Mouse (Mus musculus) heart, embryonic 15.5 days (tissue): ENCODE results near the gene Tubb4b. TPM values are rescaled to one million over a fixed set of nuclear protein-coding genes. Genes with fewer than 3 reads are reported as not detected.

ENCODE experiments used
- ATAC-seq: fragments of 200-750 bp; cut with Nextera tagmentation; replicated peaks from 2 replicates; pipeline ENCODE4 v1.8.0; 2017; ENCODE audit warnings: low read depth, moderate TSS enrichment; ENCODE audit not compliant: insufficient number of reproducible peaks, insufficient read depth, low FRiP score
- H3K27ac ChIP-seq: fragments of 300-500 bp; sonication (generic); 2 replicates; pipeline ENCODE4 v1.5.1; 2015; ENCODE audit warnings: mild to moderate bottlenecking, inconsistent platforms
- H3K27me3 ChIP-seq: fragments of 300-500 bp; sonication (generic); 2 replicates; pipeline ENCODE4 v1.6.1; 2015; ENCODE audit warnings: inconsistent platforms
- H3K36me3 ChIP-seq: fragments of 300-500 bp; sonication (generic); 2 replicates; pipeline ENCODE4 v1.6.1; 2015; ENCODE audit warnings: mild to moderate bottlenecking, inconsistent platforms
- H3K4me1 ChIP-seq: fragments of 300-500 bp; sonication (generic); replicated peaks from 2 replicates; pipeline ENCODE4 v1.6.1; 2015; ENCODE audit warnings: inconsistent platforms
- H3K4me2 ChIP-seq: fragments of 300-500 bp; sonication (generic); 2 replicates; pipeline ENCODE4 v1.6.1; 2015; ENCODE audit warnings: inconsistent platforms, mild to moderate bottlenecking, moderate library complexity
- H3K4me3 ChIP-seq: fragments of 300-500 bp; sonication (generic); 2 replicates; pipeline ENCODE4 v1.5.1; 2015; ENCODE audit warnings: mild to moderate bottlenecking, inconsistent platforms
- H3K9ac ChIP-seq: fragments of 300-500 bp; sonication (generic); 2 replicates; pipeline ENCODE4 v1.6.1; 2015; ENCODE audit warnings: mild to moderate bottlenecking, inconsistent platforms
- H3K9me3 ChIP-seq: fragments of 300-500 bp; sonication (generic); replicated peaks from 2 replicates; pipeline ENCODE4 v1.6.1; 2016; ENCODE audit warnings: inconsistent platforms
- WGBS: fragments of 180-500 bp; shearing (Covaris S2); methylation state at CpG from one replicate; pipeline ENCODE4 v1.1.7; 2015; ENCODE audit warnings: mixed read lengths; 5-methylcytosine and 5-hydroxymethylcytosine counted together
- polyA plus RNA-seq: library from polyadenylated mRNA; unstranded; fragments of >200 nt; fragmentation: Nextera tagmentation; extraction: Ambion mirVana; gene quantifications from 2 replicates; pipeline ENCODE4 v1.2.1, GENCODE M21; 2015

The Tubb4b gene
- polyA plus RNA-seq, 1 experiment from 2014 or later, result 358 TPM

DNA sequence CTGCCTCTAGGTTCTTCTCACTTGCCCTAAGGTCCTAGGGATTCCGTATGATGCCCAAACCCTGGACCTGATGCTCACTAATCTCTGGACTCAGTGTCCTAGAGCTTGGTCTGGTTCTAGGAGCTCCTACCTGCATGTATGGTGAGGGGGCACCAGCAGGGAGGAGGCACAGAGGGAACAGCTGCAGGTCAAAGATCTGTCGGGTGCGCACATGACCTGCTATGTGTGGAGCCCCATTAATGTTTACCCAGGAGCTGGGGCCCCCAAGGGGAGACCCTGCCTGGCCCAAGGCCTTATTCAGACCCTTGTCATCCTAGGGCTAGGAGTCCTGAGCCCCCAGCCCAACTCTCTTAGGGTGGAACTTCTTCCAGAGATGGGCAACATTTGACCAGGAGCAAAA, 9.5 kb upstream of the Tubb4b start, which contains the start of gene Slc34a3:
TSS of gene Slc34a3 (minus strand) at position 315 of the 400 bp plus-strand sequence.
- no peak for ATAC-seq
- Histone ChIP-seq H3K4me1 (no peaks in the 10 kb centered on the region), H3K27ac (no peak within 1 kb of the TSS), H3K4me2 (no peak within 1 kb of the TSS), H3K9me3 (no peaks in the 10 kb centered on the region), H3K36me3 (no peaks in the 10 kb centered on the region), H3K27me3 (peaks cover 53% of the 10 kb centered on the region), H3K4me3 (no peak within 1 kb of the TSS), H3K9ac (no peak within 1 kb of the TSS)
- WGBS, result 85% methylated on average over 3 of the region's 3 CpGs

DNA sequence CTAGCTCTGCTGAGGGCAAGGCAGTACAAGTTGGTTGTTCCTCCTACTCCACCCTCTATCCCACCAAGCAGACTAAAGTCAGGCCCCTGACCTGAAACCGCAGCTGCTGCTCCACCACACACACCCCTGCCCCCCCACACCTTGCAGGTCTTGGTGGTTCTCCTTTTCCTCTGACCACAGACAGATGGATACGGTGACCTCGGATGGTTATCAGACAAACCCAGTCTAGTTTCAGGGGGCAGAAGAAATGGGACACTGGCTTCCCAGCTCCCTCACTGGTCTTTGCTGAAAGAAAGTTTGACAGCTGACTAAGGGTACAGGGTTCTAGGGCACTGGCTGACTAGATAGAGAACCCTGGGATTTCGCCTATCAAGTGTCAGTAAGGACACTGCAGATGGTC, 8.9 kb upstream of the Tubb4b start:
- Histone ChIP-seq H3K9ac (no peak overlapping the region), H3K27ac (no peak overlapping the region), H3K9me3 (no peaks in the 10 kb centered on the region), H3K36me3 (no peaks in the 10 kb centered on the region), H3K4me2 (no peak overlapping the region), H3K4me3 (no peak overlapping the region), H3K27me3 (peaks cover 52% of the 10 kb centered on the region), H3K4me1 (peaks cover 5% of the 10 kb centered on the region; the same call in 1 of the 2 replicates)
- ATAC-seq, result no peak
- WGBS, result 66% methylated on average over 4 of the region's 4 CpGs

GRCm38 (mm10) chr2:25231038-25231437, 6.5 kb upstream of the Tubb4b start:
- H3K27me3 ChIP-seq, result peaks cover 43% of the 10 kb centered on the region
- no peak overlapping the region for H3K4me3 ChIP-seq
- 56% methylated on average over 12 of the region's 12 CpGs for WGBS
- no peak overlapping the region for H3K27ac ChIP-seq
- H3K4me2 ChIP-seq, result no peak overlapping the region
- no peak overlapping the region for H3K9ac ChIP-seq
- no peaks in the 10 kb centered on the region for H3K36me3 ChIP-seq
- H3K9me3 ChIP-seq, result no peaks in the 10 kb centered on the region
- no peak for ATAC-seq
- H3K4me1 ChIP-seq, result peaks cover 10% of the 10 kb centered on the region

DNA sequence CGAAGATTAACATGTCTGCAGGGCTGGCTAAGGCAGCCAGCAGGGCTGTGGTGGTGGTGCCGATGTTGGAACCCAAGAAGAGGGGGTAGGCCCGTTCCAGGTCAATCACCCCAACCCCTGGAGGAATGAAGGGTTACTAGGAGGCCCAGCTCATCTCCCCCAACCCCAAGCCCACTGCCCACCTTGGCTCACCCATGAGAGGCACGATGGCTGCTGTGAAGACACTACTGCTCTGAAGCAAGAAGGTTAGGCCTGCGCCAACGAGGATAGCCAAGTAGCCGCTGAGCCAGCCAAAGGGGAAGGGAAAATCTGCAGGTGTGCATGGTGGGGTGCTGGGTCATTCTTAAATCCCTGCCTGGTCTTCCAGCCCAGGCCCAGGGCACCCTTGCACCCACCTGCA, 6.1 kb upstream of the Tubb4b start:
- no peak overlapping the region for H3K27ac ChIP-seq
- 83% methylated on average over 7 of the region's 7 CpGs for WGBS
- no peak for ATAC-seq
- H3K4me2 ChIP-seq, result no peak overlapping the region
- H3K4me1 ChIP-seq, result peaks cover 14% of the 10 kb centered on the region
- H3K9me3 ChIP-seq, result no peaks in the 10 kb centered on the region
- H3K4me3 ChIP-seq, result no peak overlapping the region
- H3K36me3 ChIP-seq, result no peaks in the 10 kb centered on the region
- H3K27me3 ChIP-seq, result peaks cover 38% of the 10 kb centered on the region
- no peak overlapping the region for H3K9ac ChIP-seq

GRCm38 (mm10) chr2:25229582-25229981, 5.1 kb upstream of the Tubb4b start:
- ATAC-seq, result no peak
- H3K27ac ChIP-seq, result no peak overlapping the region
- no peaks in the 10 kb centered on the region for H3K36me3 ChIP-seq
- peaks cover 29% of the 10 kb centered on the region for H3K27me3 ChIP-seq
- H3K4me2 ChIP-seq, result no peak overlapping the region
- 67% methylated on average over 5 of the region's 5 CpGs for whole genome bisulfite sequencing
- no peaks in the 10 kb centered on the region for H3K9me3 ChIP-seq
- H3K4me3 ChIP-seq, result no peak overlapping the region
- H3K4me1 ChIP-seq, result peaks cover 17% of the 10 kb centered on the region
- no peak overlapping the region for H3K9ac ChIP-seq

GRCm38 (mm10) chr2:25228995-25229530, 4.6 kb upstream of the Tubb4b start:
- no peak overlapping the region for H3K9ac ChIP-seq

DNA sequence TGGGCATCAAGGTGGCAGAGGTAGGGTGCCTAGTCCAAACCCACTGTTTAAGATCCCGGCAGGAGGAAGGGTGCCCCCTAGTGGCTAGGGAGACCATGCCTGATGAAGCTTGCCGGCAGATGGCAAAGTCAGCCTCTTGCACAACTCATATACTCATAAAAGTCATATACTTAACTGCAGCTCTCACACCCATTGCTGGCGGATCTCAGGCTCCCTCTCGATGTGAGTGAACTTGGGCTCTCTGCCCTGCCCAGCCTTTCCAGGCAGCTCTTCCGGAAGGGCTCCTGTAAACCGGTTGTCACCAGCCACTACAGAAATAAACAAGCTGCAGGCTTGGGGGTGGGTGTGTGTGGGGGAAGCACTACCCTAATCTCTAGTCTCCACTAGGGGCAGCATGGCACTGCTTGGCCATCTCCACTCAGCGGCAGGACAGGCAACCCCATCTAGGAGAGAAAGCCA, 4.0 kb upstream of the Tubb4b start:
- H3K4me2 ChIP-seq, result peak overlapping the region; percentile 59
- H3K9me3 ChIP-seq, result no peaks in the 10 kb centered on the region
- no peak for ATAC-seq
- peak overlapping the region; percentile 36 for H3K4me3 ChIP-seq
- under 1% methylated on average over 7 of the region's 7 CpGs for WGBS
- peak overlapping the region; percentile 73 for H3K27ac ChIP-seq
- H3K27me3 ChIP-seq, result peaks cover 28% of the 10 kb centered on the region
- peak overlapping the region; percentile 21 for H3K9ac ChIP-seq
- peaks cover 21% of the 10 kb centered on the region for H3K4me1 ChIP-seq
- H3K36me3 ChIP-seq, result no peaks in the 10 kb centered on the region

More at GRCm38 (mm10) chr2:25228995-25229530, 4.6 kb upstream of the Tubb4b start:
- Histone ChIP-seq H3K4me2 (peak overlapping the region; percentile 59; the same call in 1 of the 2 replicates), H3K4me1 (peaks cover 17% of the 10 kb centered on the region), H3K27ac (no peak overlapping the region), H3K36me3 (no peaks in the 10 kb centered on the region), H3K9me3 (no peaks in the 10 kb centered on the region), H3K27me3 (peaks cover 28% of the 10 kb centered on the region), H3K4me3 (peak overlapping the region; percentile 36; the same call in 1 of the 2 replicates)
- WGBS, result 66% methylated on average over 6 of the region's 6 CpGs
- no peak for ATAC-seq

GRCm38 (mm10) chr2:25227406-25227805, 2.9 kb upstream of the Tubb4b start:
- Histone ChIP-seq H3K36me3 (no peaks in the 10 kb centered on the region), H3K9me3 (no peaks in the 10 kb centered on the region), H3K4me3 (no peak overlapping the region), H3K4me1 (peaks cover 25% of the 10 kb centered on the region), H3K27ac (no peak overlapping the region), H3K27me3 (peaks cover 23% of the 10 kb centered on the region), H3K4me2 (no peak overlapping the region), H3K9ac (no peak overlapping the region)
- ATAC-seq, result no peak
- 86% methylated on average over 4 of the region's 4 CpGs for WGBS

GRCm38 (mm10) chr2:25226864-25227263, 2.4 kb upstream of the Tubb4b start:
- Histone ChIP-seq H3K4me2 (no peak overlapping the region), H3K9me3 (no peaks in the 10 kb centered on the region), H3K36me3 (peaks cover 2% of the 10 kb centered on the region; the same call in 1 of the 2 replicates), H3K4me3 (no peak overlapping the region), H3K9ac (no peak overlapping the region), H3K27ac (no peak overlapping the region), H3K4me1 (peaks cover 25% of the 10 kb centered on the region), H3K27me3 (peaks cover 22% of the 10 kb centered on the region)
- 79% methylated on average over 5 of the region's 5 CpGs for WGBS
- no peak for ATAC-seq

DNA sequence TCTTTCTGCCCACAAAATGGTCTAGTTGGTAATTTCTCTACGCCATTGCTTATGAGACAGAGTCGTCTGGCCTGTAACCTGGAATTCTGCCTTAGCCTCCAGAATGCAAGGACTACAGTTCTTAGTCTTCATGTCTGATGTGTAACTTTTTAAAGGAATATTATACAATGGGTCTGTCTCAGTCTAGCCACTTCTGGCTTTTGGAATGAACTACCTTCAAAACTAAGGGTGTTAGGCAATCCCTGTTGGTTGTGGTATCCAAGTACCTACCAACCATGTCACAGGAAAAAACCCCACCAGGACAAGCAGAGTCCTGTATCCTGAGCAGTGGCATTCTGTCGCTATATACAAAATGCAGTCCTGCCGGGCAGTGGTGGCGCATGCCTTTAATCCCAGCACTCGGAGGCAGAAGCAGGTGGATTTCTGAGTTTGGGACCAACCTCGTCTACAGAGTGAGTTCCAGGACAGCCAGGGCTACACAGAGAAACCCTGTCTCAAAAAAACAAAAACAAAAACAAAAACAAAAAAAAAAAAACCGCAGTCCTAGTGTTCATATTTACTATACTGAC, 1.4 kb upstream of the Tubb4b start:
- ATAC-seq, result no peak
- H3K36me3 ChIP-seq, result peaks cover 11% of the 10 kb centered on the region; the same call in 1 of the 2 replicates
- H3K4me2 ChIP-seq, result peak overlapping the region; percentile 61
- H3K27ac ChIP-seq, result peak overlapping the region; percentile 98
- H3K4me3 ChIP-seq, result peak overlapping the region; percentile 55
- no peaks in the 10 kb centered on the region for H3K9me3 ChIP-seq
- peaks cover 16% of the 10 kb centered on the region for H3K27me3 ChIP-seq
- H3K9ac ChIP-seq, result 0 out of 2 replicates have a peak overlapping the region, but pooled peaks have one; percentile 61
- 70% methylated on average over 8 of the region's 8 CpGs for WGBS
- H3K4me1 ChIP-seq, result peaks cover 25% of the 10 kb centered on the region

- Histone ChIP-seq H3K4me2 (peak overlapping the region; percentile 61), H3K36me3 (peaks cover 11% of the 10 kb centered on the region; the same call in 1 of the 2 replicates), H3K27me3 (peaks cover 8% of the 10 kb centered on the region; the same call in 1 of the 2 replicates), H3K9me3 (no peaks in the 10 kb centered on the region), H3K4me1 (peaks cover 25% of the 10 kb centered on the region), H3K9ac (peak overlapping the region; percentile 61), H3K27ac (peak overlapping the region; percentile 98), H3K4me3 (peak overlapping the region; percentile 55)
- WGBS, result 2% methylated on average over 41 of the region's 41 CpGs
- ATAC-seq, result peak; percentile 94
These were observed 557 bp upstream of the Tubb4b start for GRCm38 (mm10) chr2:25224766-25225752.
